Mouse (Mus musculus) left cerebral cortex, adult 18-20 months (tissue): Measurements from ENCODE around the gene Dpm3. TPM values are rescaled to one million over a fixed set of nuclear protein-coding genes. Genes with fewer than 3 reads are reported as not detected.
A peak's percentile ranks its signal among the peaks of the same experiment; 100 is the strongest.

ENCODE experiments used
- DNase-seq, 2 experiments: peaks; one replicate each; pipeline ENCODE4 v3.0.0; 2021 to 2022; ENCODE audit warnings: low spot score in 2 of 2, mixed read lengths in 1 of 2
- total RNA-seq, 2 experiments: library from RNA; stranded (reverse); gene quantifications; 2 replicates each; pipeline ENCODE4 v1.2.3; 2021

The Dpm3 gene
- total RNA-seq, 2 experiments from 2014 or later, result 56.5 to 56.6 TPM

GRCm38 (mm10) chr3:89293247-89293918 is 34.2 kb downstream of the Dpm3 start:
- no peak for DNase-seq

GRCm38 (mm10) chr3:89294195-89294594 is 35.0 kb downstream of the Dpm3 start:
- DNase-seq, result no peak

GRCm38 (mm10) chr3:89295685-89296230 is 36.6 kb downstream of the Dpm3 start:
- no peak for DNase-seq

GRCm38 (mm10) chr3:89296761-89297396 is 37.7 kb downstream of the Dpm3 start:
- DNase-seq, result no peak

GRCm38 (mm10) chr3:89298908-89299307 is 39.8 kb downstream of the Dpm3 start:
- no peak for DNase-seq

- DNase-seq, result peak in 1 of 2 experiments; percentile 43
Observed at GRCm38 (mm10) chr3:89299499-89299898, 40.3 kb downstream of the Dpm3 start.

GRCm38 (mm10) chr3:89300071-89300470 is 40.9 kb downstream of the Dpm3 start:
- DNase-seq, result no peak

- DNase-seq, result no peak
Observed at GRCm38 (mm10) chr3:89300514-89300913, 41.4 kb downstream of the Dpm3 start.

GRCm38 (mm10) chr3:89304440-89304839 is 45.3 kb downstream of the Dpm3 start:
- no peak for DNase-seq

- DNase-seq, result no peak
Observed at GRCm38 (mm10) chr3:89305105-89305504, 45.9 kb downstream of the Dpm3 start.

- no peak for DNase-seq
Observed at GRCm38 (mm10) chr3:89305551-89306325, 46.6 kb downstream of the Dpm3 start.

GRCm38 (mm10) chr3:89308089-89308488 is 48.9 kb downstream of the Dpm3 start:
- DNase-seq, result peak; percentile 50 to 59

GRCm38 (mm10) chr3:89314340-89314739 is 55.2 kb downstream of the Dpm3 start:
- no peak for DNase-seq

- DNase-seq, result no peak
Observed at GRCm38 (mm10) chr3:89314791-89315190, 55.6 kb downstream of the Dpm3 start.

GRCm38 (mm10) chr3:89315195-89315929 is 56.2 kb downstream of the Dpm3 start:
- DNase-seq, result peak; percentile 72 to 87

GRCm38 (mm10) chr3:89315930-89316831 is 57.0 kb downstream of the Dpm3 start:
- peak in 1 of 2 experiments; percentile 35 for DNase-seq
